Mouse (Mus musculus) midbrain, embryonic 14.5 days (tissue): ENCODE measurements around the gene Smim9. TPM values are rescaled to one million over a fixed set of nuclear protein-coding genes. Genes with fewer than 3 reads are reported as not detected.
A peak's percentile ranks its signal among the peaks of the same experiment; 100 is the strongest.
"Not testable (repeated sequence)": the region's sequence is repeated elsewhere in the genome, so short reads cannot be mapped to it uniquely, and the experiment has no call there.

Experiments
- ATAC-seq: fragments of 200-750 bp; cut with Nextera tagmentation; 2 replicates; pipeline ENCODE4 v1.8.0; 2017; ENCODE audit warnings: moderate number of reproducible peaks, moderate library complexity; ENCODE audit not compliant: low FRiP score, low TSS enrichment
- DNase-seq: peaks from one replicate; pipeline ENCODE4 v3.0.0-alpha.2; 2015
- H3K27ac ChIP-seq: fragments of 300-500 bp; sonication (generic); replicated peaks from 2 replicates; pipeline ENCODE4 v1.5.1; 2014; ENCODE audit warnings: mild to moderate bottlenecking, low read depth, low read length, moderate library complexity
- H3K27me3 ChIP-seq: fragments of 300-500 bp; sonication (generic); 2 replicates; pipeline ENCODE4 v1.6.1; 2014; ENCODE audit warnings: low read length, control low read depth, mixed read lengths; ENCODE audit not compliant: control insufficient read depth, insufficient read depth
- H3K36me3 ChIP-seq: fragments of 300-500 bp; sonication (generic); 2 replicates; pipeline ENCODE4 v1.6.1; 2014; ENCODE audit warnings: low read length, control low read depth; ENCODE audit not compliant: control insufficient read depth, insufficient read depth
- H3K4me1 ChIP-seq: fragments of 300-500 bp; sonication (generic); 2 replicates; pipeline ENCODE4 v1.6.1; 2014; ENCODE audit warnings: mild to moderate bottlenecking, antibody characterized with exemption, low read length, control low read depth; ENCODE audit not compliant: control insufficient read depth, insufficient read depth
- H3K4me2 ChIP-seq: fragments of 300-500 bp; sonication (generic); 2 replicates; pipeline ENCODE4 v1.6.1; 2014; ENCODE audit warnings: mild to moderate bottlenecking, low read length, moderate library complexity
- H3K4me3 ChIP-seq: fragments of 300-500 bp; sonication (generic); replicated peaks from 2 replicates; pipeline ENCODE4 v1.5.1; 2014; ENCODE audit warnings: low read depth, low read length
- H3K9ac ChIP-seq: fragments of 300-500 bp; sonication (generic); replicated peaks from 2 replicates; pipeline ENCODE4 v1.6.1; 2014; ENCODE audit warnings: mild to moderate bottlenecking, low read length, moderate library complexity
- H3K9me3 ChIP-seq: fragments of 300-500 bp; sonication (generic); 2 replicates; pipeline ENCODE4 v1.6.1; 2016; ENCODE audit warnings: low read length, control low read depth, mixed read lengths; ENCODE audit not compliant: control insufficient read depth
- WGBS: fragments of 180-500 bp; shearing (Covaris S2); extraction: QIAGEN DNeasy Blood & Tissue Kit; methylation state at CpG from one replicate; pipeline ENCODE4 v1.1.7; 2014; 5-methylcytosine and 5-hydroxymethylcytosine counted together
- polyA plus RNA-seq: library from polyadenylated mRNA; unstranded; fragments of >200 nt; fragmentation: Nextera tagmentation; extraction: Ambion mirVana; gene quantifications from 2 replicates; pipeline ENCODE4 v1.2.1, GENCODE M21; 2014

The Smim9 gene
- polyA plus RNA-seq = not detected in 2 replicates

GRCm38 (mm10) chrX:75163670-75164069 lies at the start of gene Smim9:
Gene Smim9 (minus strand): TSS chrX:75163770.
- ATAC-seq = no peak
- Histone ChIP-seq H3K36me3 (no peaks in the 10 kb centered on the region), H3K27me3 (no peaks in the 10 kb centered on the region), H3K4me1 (no peaks in the 10 kb centered on the region), H3K9me3 (no peaks in the 10 kb centered on the region), H3K27ac (no peak within 1 kb of the TSS), H3K4me2 (no peak within 1 kb of the TSS), H3K4me3 (no peak within 1 kb of the TSS), H3K9ac (no peak within 1 kb of the TSS)
- 78% methylated on average over 1 of the region's 1 CpGs for WGBS
- DNase-seq = no peak

- Histone ChIP-seq H3K9me3 (no peaks in the 10 kb centered on the region), H3K4me2 (peak overlapping the region; percentile 61)
These were observed 7.9 kb downstream of the Smim9 start for GRCm38 (mm10) chrX:75155576-75156243.

GRCm38 (mm10) chrX:75152249-75152648 lies 11.3 kb downstream of the Smim9 start:
- H3K4me3 ChIP-seq = no peak overlapping the region
- ATAC-seq (no peak), DNase-seq (no peak)
- H3K4me1 ChIP-seq = no peaks in the 10 kb centered on the region
- H3K36me3 ChIP-seq = no peaks in the 10 kb centered on the region
- 50% methylated on average over 1 of the region's 1 CpGs for WGBS
- no peaks in the 10 kb centered on the region for H3K27me3 ChIP-seq
- no peak overlapping the region for H3K27ac ChIP-seq
- no peaks in the 10 kb centered on the region for H3K9me3 ChIP-seq
- H3K9ac ChIP-seq = no peak overlapping the region
- no peak overlapping the region for H3K4me2 ChIP-seq

More at GRCm38 (mm10) chrX:75155576-75156243, 7.9 kb downstream of the Smim9 start:
- DNase-seq (peak; percentile 55), ATAC-seq (peak; percentile 58)
- Histone ChIP-seq H3K4me1 (no peaks in the 10 kb centered on the region), H3K27me3 (no peaks in the 10 kb centered on the region), H3K36me3 (no peaks in the 10 kb centered on the region), H3K27ac (no peak overlapping the region), H3K9ac (no peak overlapping the region; the same call in 1 of the 2 replicates), H3K4me3 (peak overlapping the region; percentile 37)
- WGBS = 26% methylated on average over 30 of the region's 49 CpGs

GRCm38 (mm10) chrX:75150304-75150703 lies 13.3 kb downstream of the Smim9 start:
- H3K4me2 ChIP-seq = no peak overlapping the region
- H3K36me3 ChIP-seq = no peaks in the 10 kb centered on the region
- ATAC-seq = no peak
- no peak overlapping the region for H3K27ac ChIP-seq
- WGBS = 73% methylated on average over 2 of the region's 2 CpGs
- H3K9ac ChIP-seq = no peak overlapping the region
- no peak overlapping the region for H3K4me3 ChIP-seq
- H3K4me1 ChIP-seq = no peaks in the 10 kb centered on the region
- no peak for DNase-seq
- H3K27me3 ChIP-seq = no peaks in the 10 kb centered on the region
- H3K9me3 ChIP-seq = no peaks in the 10 kb centered on the region

- Histone ChIP-seq H3K27me3 (no peaks in the 10 kb centered on the region), H3K4me1 (no peaks in the 10 kb centered on the region), H3K4me3 (no peak overlapping the region), H3K4me2 (no peak overlapping the region), H3K9ac (no peak overlapping the region), H3K27ac (no peak overlapping the region), H3K9me3 (no peaks in the 10 kb centered on the region), H3K36me3 (no peaks in the 10 kb centered on the region)
- DNase-seq = no peak
- 82% methylated on average over 4 of the region's 4 CpGs for WGBS
- no peak for ATAC-seq
These were observed 15.2 kb downstream of the Smim9 start for GRCm38 (mm10) chrX:75148414-75148813.

- ATAC-seq, H3K9ac ChIP-seq, H3K27me3 ChIP-seq, H3K4me1 ChIP-seq, H3K27ac ChIP-seq, H3K9me3 ChIP-seq, H3K36me3 ChIP-seq: not testable (repeated sequence)
- peak; percentile 48 for DNase-seq
- H3K4me2 ChIP-seq = peak overlapping the region; percentile 51
- peak overlapping the region; percentile 30 for H3K4me3 ChIP-seq
- 24% methylated on average over 31 of the region's 42 CpGs for WGBS
These were observed 20.4 kb downstream of the Smim9 start for GRCm38 (mm10) chrX:75143124-75143555.

- no peaks in the 10 kb centered on the region for H3K4me1 ChIP-seq
- H3K4me3 ChIP-seq = no peak overlapping the region
- ATAC-seq (no peak), DNase-seq (no peak)
- H3K36me3 ChIP-seq = no peaks in the 10 kb centered on the region
- 91% methylated on average over 2 of the region's 2 CpGs for WGBS
- H3K27me3 ChIP-seq = no peaks in the 10 kb centered on the region
- no peak overlapping the region for H3K27ac ChIP-seq
- no peaks in the 10 kb centered on the region for H3K9me3 ChIP-seq
- no peak overlapping the region for H3K9ac ChIP-seq
- H3K4me2 ChIP-seq = no peak overlapping the region
These were observed 25.4 kb downstream of the Smim9 start for GRCm38 (mm10) chrX:75138182-75138581.

GRCm38 (mm10) chrX:75137729-75138128 lies 25.8 kb downstream of the Smim9 start:
- Histone ChIP-seq H3K9me3 (no peaks in the 10 kb centered on the region), H3K9ac (no peak overlapping the region), H3K27me3 (no peaks in the 10 kb centered on the region), H3K36me3 (no peaks in the 10 kb centered on the region), H3K4me2 (no peak overlapping the region), H3K4me1 (no peaks in the 10 kb centered on the region), H3K27ac (no peak overlapping the region), H3K4me3 (no peak overlapping the region)
- ATAC-seq (no peak), DNase-seq (no peak)
- 83% methylated on average over 2 of the region's 2 CpGs for WGBS

GRCm38 (mm10) chrX:75136938-75137337 lies 26.6 kb downstream of the Smim9 start:
- no peaks in the 10 kb centered on the region for H3K27me3 ChIP-seq
- H3K36me3 ChIP-seq = no peaks in the 10 kb centered on the region
- no peak overlapping the region for H3K9ac ChIP-seq
- no peak overlapping the region for H3K4me2 ChIP-seq
- H3K4me3 ChIP-seq = no peak overlapping the region
- H3K4me1 ChIP-seq = no peaks in the 10 kb centered on the region
- no peak for DNase-seq
- H3K27ac ChIP-seq = no peak overlapping the region
- ATAC-seq = no peak
- no peaks in the 10 kb centered on the region for H3K9me3 ChIP-seq
